Mouse (Mus musculus) midbrain, embryonic 16.5 days (tissue): ENCODE results near the gene Hoxc12. TPM values are rescaled to one million over a fixed set of nuclear protein-coding genes. Genes with fewer than 3 reads are reported as not detected.

Source experiments
- ATAC-seq: fragments of 200-750 bp; cut with Nextera tagmentation; 2 replicates; pipeline ENCODE4 v1.8.0; 2017; ENCODE audit warnings: moderate TSS enrichment
- H3K27ac ChIP-seq: fragments of 300-500 bp; sonication (generic); 2 replicates; pipeline ENCODE4 v1.5.1; 2014; ENCODE audit warnings: mild to moderate bottlenecking, low read length, mixed read lengths
- H3K27me3 ChIP-seq: fragments of 300-500 bp; sonication (generic); 2 replicates; pipeline ENCODE4 v1.6.1; 2014; ENCODE audit warnings: low read depth, low read length, mixed read lengths; ENCODE audit not compliant: control insufficient read depth, insufficient read depth
- H3K36me3 ChIP-seq: fragments of 300-500 bp; sonication (generic); 2 replicates; pipeline ENCODE4 v1.6.1; 2014; ENCODE audit warnings: mild to moderate bottlenecking, low read length, moderate library complexity, mixed read lengths; ENCODE audit not compliant: control insufficient read depth, insufficient read depth
- H3K4me1 ChIP-seq: fragments of 300-500 bp; sonication (generic); 2 replicates; pipeline ENCODE4 v1.6.1; 2014; ENCODE audit warnings: mild to moderate bottlenecking, low read length, mixed read lengths; ENCODE audit not compliant: control insufficient read depth, insufficient read depth
- H3K4me2 ChIP-seq: fragments of 300-500 bp; sonication (generic); 2 replicates; pipeline ENCODE4 v1.6.1; 2014; ENCODE audit warnings: mild to moderate bottlenecking, low read length, mixed read lengths
- H3K4me3 ChIP-seq: fragments of 300-500 bp; sonication (generic); 2 replicates; pipeline ENCODE4 v1.5.1; 2014; ENCODE audit warnings: low read depth, mild to moderate bottlenecking, low read length, moderate library complexity, mixed read lengths
- H3K9ac ChIP-seq: fragments of 300-500 bp; sonication (generic); 2 replicates; pipeline ENCODE4 v1.6.1; 2014; ENCODE audit warnings: low read depth, low read length, mixed read lengths
- H3K9me3 ChIP-seq: fragments of 300-500 bp; sonication (generic); replicated peaks from 2 replicates; pipeline ENCODE4 v1.6.1; 2014; ENCODE audit warnings: mild to moderate bottlenecking, low read length, mixed read lengths; ENCODE audit not compliant: control insufficient read depth, poor library complexity, severe bottlenecking
- WGBS: fragments of 180-500 bp; shearing (Covaris S2); extraction: QIAGEN DNeasy Blood & Tissue Kit; methylation state at CpG from one replicate; pipeline ENCODE4 v1.1.7; 2014; 5-methylcytosine and 5-hydroxymethylcytosine counted together
- microRNA-seq: library from miRNA; unstranded; fragments of <30 nt; microRNA quantifications from one replicate; pipeline ENCODE4, GENCODE M21; 2017
- polyA plus RNA-seq: library from polyadenylated mRNA; unstranded; fragments of >200 nt; fragmentation: Nextera tagmentation; extraction: Ambion mirVana; gene quantifications from 2 replicates; pipeline ENCODE4 v1.2.1, GENCODE M21; 2015

Gene Hoxc12
- polyA plus RNA-seq, 1 experiment from 2014 or later: not detected

DNA sequence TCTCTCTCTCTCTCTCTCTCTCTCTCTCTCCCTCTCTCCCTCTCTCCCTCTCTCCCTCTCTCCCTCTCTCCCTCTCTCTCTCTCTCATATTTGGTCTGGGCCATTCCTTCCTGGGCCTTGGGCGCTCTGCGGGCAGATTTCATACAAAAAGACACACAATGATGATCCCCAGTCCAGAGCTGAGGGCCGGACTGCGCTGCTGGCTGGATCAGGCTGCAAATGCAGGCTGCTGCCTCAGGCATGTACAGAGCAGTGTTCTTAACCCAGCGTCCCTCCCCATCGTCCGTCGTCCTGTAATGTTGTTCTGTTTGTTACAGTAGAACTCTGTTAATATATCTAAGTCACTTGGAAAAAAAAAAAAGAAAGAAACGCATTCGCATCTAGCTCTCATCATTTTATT, 48.0 kb downstream of the Hoxc12 start:
- no peak overlapping the region for H3K27ac ChIP-seq
- no peak overlapping the region for H3K4me3 ChIP-seq
- H3K9me3 ChIP-seq: no peaks in the 10 kb centered on the region
- no peak for ATAC-seq
- H3K4me2 ChIP-seq: no peak overlapping the region
- no peaks in the 10 kb centered on the region for H3K36me3 ChIP-seq
- H3K27me3 ChIP-seq: peaks cover 85% of the 10 kb centered on the region
- WGBS: under 1% methylated on average over 10 of the region's 10 CpGs
- H3K4me1 ChIP-seq: peaks cover 2% of the 10 kb centered on the region; the same call in 1 of the 2 replicates
- H3K9ac ChIP-seq: no peak overlapping the region

DNA sequence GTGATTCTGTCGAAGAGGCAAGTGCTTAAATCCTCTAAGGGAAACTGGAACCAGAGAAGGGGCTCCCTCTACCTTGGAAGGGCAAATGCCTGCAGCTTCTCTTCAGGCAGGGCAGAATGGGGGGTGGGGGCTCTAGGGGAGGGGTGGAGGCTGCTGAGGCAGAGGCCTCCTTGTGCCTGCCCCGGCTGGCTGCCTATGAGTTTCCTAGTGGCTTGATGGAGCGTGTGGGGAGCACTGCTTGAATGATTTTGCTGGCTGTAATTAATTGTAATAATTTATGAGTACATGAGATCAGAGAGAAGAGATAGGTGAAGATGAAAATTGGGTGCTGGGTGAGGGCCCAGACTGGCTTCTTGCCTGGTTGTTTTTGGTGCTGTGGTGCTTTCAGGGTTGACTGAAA, 48.4 kb downstream of the Hoxc12 start:
- ATAC-seq: no peak
- no peaks in the 10 kb centered on the region for H3K36me3 ChIP-seq
- H3K4me2 ChIP-seq: no peak overlapping the region
- 2% methylated on average over 3 of the region's 3 CpGs for WGBS
- no peaks in the 10 kb centered on the region for H3K9me3 ChIP-seq
- no peak overlapping the region for H3K27ac ChIP-seq
- H3K4me1 ChIP-seq: peaks cover 2% of the 10 kb centered on the region; the same call in 1 of the 2 replicates
- H3K4me3 ChIP-seq: no peak overlapping the region
- H3K27me3 ChIP-seq: peaks cover 85% of the 10 kb centered on the region
- no peak overlapping the region for H3K9ac ChIP-seq

DNA sequence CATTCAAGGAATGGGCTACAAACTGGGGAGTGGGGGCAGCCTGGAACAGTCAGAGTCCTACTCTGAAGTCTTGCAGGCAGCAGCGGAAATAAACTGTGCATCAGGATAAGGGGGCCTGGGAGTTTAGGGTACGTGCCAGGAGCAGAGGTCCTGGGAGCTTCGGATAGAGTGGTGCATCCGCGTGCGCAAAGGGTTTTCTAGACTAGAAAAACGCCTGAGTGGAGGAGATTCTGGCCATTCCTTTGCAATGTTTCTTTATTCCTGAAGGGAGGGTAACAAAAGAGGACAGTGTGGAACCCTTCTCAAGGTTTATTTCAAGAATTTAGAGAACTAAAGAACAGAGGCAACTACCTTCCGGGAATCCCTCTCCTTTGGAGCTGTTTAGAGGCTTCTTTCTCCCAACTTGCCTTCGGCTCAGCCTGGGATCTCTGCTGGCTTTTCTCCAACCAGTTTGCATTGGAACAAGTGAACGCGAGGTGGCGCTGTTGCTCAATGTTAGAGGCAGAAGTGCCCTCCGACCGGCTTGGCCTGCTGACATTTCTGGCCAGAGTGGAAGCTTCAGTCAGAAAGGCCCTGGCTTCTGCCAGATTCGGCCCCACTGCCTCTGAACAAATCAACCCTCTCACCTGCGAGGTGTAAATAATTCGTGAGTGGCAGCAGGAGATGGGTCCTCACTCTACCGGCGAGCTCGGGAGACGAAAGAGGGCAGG, 50.7 kb downstream of the Hoxc12 start:
- Histone ChIP-seq H3K36me3 (no peaks in the 10 kb centered on the region), H3K9me3 (no peaks in the 10 kb centered on the region), H3K9ac (no peak overlapping the region), H3K4me2 (no peak overlapping the region), H3K4me3 (no peak overlapping the region), H3K27ac (no peak overlapping the region), H3K4me1 (no peaks in the 10 kb centered on the region; the same call in 1 of the 2 replicates), H3K27me3 (peaks cover 93% of the 10 kb centered on the region)
- WGBS: 4% methylated on average over 21 of the region's 21 CpGs
- ATAC-seq: peak; percentile 45; the same call in 1 of the 2 replicates

- no peaks in the 10 kb centered on the region; the same call in 1 of the 2 replicates for H3K4me1 ChIP-seq
- no peak overlapping the region for H3K27ac ChIP-seq
- H3K4me3 ChIP-seq: no peak overlapping the region
- H3K9me3 ChIP-seq: no peaks in the 10 kb centered on the region
- H3K27me3 ChIP-seq: peaks cover 94% of the 10 kb centered on the region
- H3K4me2 ChIP-seq: no peak overlapping the region
- no peaks in the 10 kb centered on the region for H3K36me3 ChIP-seq
- 15% methylated on average over 5 of the region's 5 CpGs for WGBS
- no peak for ATAC-seq
- no peak overlapping the region for H3K9ac ChIP-seq
These were observed 51.5 kb downstream of the Hoxc12 start for GRCm38 (mm10) chr15:102988078-102988477.

Small RNA genes within 50 kb of the gene (microRNA-seq; reads per million reads assigned to microRNA genes)
- gene Mir196a-2: 1.2 reads per million

Other genes with a start within 250 kb of the Hoxc12 start
- gene Calcoco1, start 214.6 kb upstream of the Hoxc12 start, polyA plus RNA-seq: 38.3 and 38.7 TPM in 2 replicates
- not detected in 2 replicates for gene Hoxc13, start 15.7 kb upstream of the Hoxc12 start, polyA plus RNA-seq
- gene Hoxc11, start 17.7 kb downstream of the Hoxc12 start, polyA plus RNA-seq: not detected in 2 replicates
- gene Hoxc10, start 30.0 kb downstream of the Hoxc12 start, polyA plus RNA-seq: not detected in 2 replicates
- 0.22 TPM in 1 of 2 replicates, not detected in the other for gene Hoxc5, start 30.7 kb downstream of the Hoxc12 start, polyA plus RNA-seq
- not detected in 2 replicates for gene Hoxc9, start 39.7 kb downstream of the Hoxc12 start, polyA plus RNA-seq
- gene Hoxc8, start 53.9 kb downstream of the Hoxc12 start, polyA plus RNA-seq: not detected in 2 replicates
- gene Hoxc6, start 61.5 kb downstream of the Hoxc12 start, polyA plus RNA-seq: not detected in 2 replicates
- gene Hoxc4, start 82.2 kb downstream of the Hoxc12 start, polyA plus RNA-seq: not detected in 2 replicates
- gene Smug1, start 230.3 kb downstream of the Hoxc12 start, polyA plus RNA-seq: 24.3 and 25.5 TPM in 2 replicates